Mouse (Mus musculus) heart, adult 9 months (tissue): ENCODE measurements around the gene Ergic1.

Experiments used
- DNase-seq, 2 experiments: peaks; one replicate each; pipeline ENCODE4 v3.0.0; 2022; ENCODE audit warnings: low spot score in 2 of 2

The Ergic1 gene

DNA sequence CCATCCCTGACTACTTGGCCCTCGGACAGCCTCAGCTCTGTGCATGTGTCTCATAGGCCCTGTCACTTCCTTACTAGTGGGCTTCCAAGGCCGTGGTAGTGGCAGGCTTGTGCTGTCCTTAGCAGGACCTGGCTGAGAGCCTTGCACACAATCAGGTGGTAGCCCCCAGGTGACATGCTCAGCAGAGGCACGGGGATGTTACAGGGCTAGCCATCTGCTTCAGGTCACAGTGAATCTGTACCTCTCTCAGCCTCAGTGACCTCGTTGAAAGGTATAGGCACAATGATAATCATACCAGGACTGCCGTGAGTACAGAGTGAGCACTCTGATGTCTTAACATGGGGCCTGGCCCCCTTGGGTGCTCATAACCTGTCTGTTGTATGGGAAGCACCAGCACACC, 13.4 kb downstream of the Ergic1 start:
- DNase-seq: no peak

DNA sequence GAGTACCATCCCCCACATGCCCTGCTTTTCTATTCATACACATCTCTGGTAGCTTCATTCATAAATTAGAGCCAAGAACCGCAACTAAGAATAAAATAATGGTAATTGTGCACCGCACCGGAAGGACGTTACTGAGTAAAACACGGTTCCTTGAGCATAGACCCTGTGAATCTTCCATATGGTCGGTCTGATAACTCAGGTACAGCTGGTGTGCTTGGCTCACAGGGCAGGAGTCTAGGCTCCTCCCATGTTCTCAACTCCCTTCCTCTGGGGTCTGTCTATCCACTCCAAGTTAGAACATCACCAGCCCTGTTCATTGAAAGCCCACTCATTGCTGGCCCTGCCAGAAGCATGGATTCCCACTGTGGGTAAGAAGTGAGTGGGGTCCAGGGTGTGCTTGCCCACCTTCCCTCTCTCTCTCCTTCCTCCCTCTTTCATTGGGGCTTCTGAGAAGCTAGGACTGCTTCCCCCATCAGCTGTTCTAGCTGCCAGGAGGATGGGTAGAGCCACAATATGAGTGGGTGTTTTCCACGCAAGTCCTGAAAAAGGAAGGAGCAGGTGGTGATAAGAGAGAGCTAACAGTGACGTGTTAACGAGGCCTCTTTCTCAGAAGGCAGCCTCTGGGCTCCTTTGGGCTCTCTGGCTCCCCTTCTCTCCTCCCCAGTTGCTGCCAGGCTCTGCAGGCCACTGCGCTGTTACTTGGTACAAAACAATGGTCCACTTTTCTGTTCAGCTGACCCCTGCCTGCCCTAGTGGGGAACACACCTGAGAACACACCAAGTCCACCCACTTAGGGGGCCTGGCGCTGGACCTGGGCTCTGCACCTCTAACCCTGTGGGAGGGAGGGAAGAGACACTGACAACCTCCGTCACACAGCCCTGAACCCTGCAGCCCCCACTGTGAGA, 14.7 kb downstream of the Ergic1 start:
- DNase-seq: no peak

DNA sequence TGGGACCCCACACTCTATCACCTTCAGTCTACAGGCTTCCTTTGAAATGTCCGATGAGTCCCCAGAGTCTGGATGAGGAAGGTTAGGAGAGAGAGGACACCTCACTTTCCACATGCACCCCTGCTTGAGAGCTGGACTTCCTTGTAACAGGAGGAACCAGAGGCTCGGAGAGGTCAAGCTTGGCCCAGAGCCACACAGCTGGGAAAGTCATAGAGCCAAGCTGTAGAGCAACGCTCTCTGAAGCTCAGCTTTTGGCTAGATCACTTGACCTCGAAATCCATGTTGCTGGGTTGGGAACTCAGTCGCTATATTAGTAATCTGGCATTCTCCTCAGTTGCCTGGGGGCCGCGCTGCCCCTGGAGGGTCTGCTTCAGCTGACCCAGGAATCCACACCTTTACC, 15.5 kb downstream of the Ergic1 start:
- DNase-seq: peak; percentile 82 to 86

DNA sequence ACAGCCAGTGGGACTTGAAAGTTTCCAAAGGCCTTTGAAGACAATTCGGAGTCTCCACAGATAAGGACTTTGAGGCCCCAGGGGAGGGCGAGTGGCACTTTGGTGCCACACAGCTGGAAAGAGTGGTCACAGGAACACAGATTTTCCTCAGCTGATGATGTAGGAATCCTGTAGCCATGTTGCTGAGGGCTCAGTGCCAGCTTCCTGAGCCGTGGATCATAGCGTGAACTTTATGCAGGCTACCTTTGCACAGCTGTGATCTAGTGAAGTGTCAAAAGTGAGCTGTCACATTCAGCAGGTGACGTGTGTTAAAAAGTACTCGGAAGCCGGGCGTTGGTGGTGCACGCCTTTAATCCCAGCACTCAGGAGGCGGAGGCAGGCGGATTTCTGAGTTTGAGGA, 16.0 kb downstream of the Ergic1 start:
- DNase-seq: no peak

DNA sequence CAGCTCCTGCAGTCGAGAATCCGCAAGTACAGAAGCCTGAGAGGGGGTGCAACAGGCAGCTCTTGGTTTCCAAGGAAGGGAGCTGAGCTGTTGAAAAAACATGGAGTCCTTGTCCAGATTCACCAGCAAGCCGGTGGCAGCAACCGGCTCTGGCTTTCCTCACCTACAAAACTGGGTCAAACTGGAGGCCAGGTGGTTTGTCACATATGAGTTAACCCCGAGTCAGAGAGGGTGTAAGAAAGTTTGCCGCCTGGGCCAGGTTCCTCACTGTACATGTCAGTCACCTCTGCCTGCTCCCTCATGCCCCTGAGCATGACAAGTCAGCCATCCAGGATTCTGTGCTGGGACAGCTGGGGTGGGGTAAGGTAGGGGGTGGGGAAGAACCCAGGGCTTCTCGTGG, 16.9 kb downstream of the Ergic1 start:
- DNase-seq: no peak

DNA sequence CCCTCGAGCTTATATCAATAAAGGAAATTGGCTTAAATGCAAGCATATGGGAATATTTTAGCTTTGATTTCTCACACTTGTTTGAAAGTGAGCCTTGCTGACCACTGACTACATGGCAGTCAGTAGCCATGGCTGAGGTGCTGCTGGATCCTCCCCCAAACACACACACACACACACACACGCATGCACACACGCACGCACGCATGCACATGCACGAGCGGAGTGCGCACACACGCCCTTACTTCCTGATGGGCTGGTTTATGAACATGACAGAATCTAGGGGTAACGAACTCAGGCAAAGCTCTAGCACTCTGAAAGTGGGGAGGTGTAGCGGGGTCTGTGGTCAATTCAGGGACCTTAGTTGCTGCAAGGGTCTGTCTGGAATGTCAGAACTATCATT, 17.5 kb downstream of the Ergic1 start:
- DNase-seq: no peak

DNA sequence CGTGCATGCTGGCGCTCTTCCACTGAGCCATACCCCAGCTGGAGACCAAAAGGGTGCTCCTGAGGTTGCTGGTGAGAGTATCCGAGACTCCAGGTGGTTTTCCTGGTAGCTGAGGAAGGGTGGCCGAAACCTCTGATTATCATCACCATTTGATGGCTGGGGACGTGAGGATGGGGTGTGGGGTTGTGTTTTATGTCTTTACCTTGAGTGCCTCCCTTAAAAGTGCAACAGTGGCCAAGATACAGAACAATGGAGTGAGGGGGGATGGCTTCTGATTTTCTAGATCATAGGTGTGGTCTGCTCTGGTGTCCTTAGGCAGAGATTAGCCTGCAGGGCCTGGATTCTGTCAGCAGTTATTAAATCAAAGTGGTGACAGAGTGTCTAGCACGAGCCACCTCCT, 18.1 kb downstream of the Ergic1 start:
- peak in 1 of 2 experiments; percentile 60 for DNase-seq

DNA sequence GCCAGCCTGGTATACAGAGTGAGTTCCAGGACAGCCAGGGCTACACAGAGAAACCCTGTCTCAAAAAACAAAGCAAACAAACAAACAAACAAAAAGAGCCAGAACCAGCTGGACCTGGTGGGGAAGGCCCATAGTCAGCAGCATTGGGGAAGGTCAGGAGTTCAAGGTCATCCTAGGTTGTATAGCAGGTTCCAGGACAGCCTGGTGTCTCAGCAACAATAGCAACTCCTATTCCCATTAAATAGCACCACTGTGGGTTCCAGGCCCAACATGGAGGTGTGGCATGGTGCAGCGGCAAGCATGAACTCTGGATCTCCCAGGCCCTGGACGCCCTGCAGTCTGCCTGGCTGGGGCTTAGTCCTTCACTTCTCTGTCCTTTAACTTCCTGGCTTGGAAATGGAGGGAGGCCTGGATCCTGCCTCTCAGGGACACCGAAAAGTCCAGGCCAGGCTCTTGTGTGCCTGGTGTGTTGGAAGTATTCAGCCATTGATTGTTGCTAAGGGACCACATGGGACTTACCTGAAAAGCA, 19.6 kb downstream of the Ergic1 start:
- no peak for DNase-seq

DNA sequence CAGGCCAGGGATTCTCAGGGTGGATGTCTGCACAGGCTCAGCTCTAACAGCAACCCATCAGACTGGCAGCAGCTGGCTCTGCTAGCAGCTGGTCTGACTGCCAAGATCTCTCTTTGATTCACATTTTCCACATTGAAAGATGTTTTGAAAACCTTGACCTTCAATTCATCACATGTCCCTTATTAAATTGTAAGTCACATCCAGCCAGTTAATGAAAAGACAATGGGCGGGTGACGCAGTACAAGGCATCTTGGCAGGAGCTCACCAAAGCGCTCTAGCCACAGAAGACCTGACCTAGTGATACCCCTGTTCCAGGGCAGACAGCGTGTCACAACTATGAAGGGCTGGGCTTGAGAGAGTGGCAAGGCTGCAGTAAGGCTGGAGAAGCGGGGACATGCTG, 21.0 kb downstream of the Ergic1 start:
- DNase-seq: peak; percentile 74 to 82

DNA sequence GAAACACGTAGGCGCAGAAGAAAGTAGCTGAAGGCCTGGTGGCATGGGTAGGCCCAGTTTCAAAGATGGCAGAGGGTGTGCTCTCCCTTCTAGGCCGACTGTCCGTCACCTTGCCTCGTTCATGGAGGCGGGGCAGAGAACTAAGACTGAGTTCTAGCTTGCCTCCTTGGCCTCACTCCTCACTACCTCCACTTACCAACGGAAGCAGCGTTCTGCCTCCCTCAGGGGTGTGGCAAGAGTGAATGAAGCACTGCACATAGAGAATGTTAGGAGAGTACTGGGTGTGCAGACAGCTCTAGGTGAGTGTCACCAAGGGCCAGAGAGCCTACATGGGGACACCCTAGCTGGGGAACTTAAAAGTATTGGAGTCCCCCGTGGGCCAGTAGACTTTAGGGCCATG, 21.8 kb downstream of the Ergic1 start:
- DNase-seq: no peak

DNA sequence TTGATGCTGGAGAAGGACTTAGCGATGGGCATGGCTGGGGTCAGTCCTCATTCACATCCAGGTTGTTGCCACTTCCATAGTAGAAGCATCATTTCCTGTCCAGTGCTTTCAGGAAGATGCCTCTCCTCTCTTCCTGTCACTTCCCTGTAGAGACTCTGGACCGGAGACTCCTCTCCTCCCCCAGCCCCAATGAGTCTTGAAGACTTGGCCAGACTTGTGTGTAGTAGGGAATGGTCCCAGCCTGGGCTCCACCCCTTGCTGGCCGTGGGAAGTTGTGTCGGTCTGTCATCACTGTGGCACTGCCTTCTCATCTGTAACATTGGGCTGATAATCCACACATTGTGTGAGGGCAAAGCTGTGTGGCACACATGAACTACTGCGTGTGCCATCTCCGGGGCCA, 22.3 kb downstream of the Ergic1 start:
- DNase-seq: peak; percentile 43 to 60

DNA sequence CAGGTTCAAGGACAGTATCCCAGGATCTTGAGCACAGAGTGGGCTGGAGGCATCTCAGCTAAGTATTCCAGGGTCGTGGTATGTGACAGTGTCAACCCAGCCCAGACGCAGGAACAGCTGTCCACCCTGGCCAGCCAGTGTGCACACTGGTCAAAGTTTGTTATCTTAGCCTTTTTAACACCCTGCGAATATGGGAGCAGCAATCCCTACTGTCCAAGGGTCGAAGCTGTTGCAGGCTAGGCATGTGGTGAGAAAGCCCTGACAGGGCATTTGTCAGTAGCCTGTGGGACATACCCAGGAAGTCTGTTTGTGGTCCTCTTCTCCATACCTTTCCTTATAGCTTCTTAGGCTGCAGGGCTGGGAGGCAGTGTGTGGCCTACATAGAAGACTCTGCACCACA, 22.8 kb downstream of the Ergic1 start:
- DNase-seq: peak in 1 of 2 experiments; percentile 60

DNA sequence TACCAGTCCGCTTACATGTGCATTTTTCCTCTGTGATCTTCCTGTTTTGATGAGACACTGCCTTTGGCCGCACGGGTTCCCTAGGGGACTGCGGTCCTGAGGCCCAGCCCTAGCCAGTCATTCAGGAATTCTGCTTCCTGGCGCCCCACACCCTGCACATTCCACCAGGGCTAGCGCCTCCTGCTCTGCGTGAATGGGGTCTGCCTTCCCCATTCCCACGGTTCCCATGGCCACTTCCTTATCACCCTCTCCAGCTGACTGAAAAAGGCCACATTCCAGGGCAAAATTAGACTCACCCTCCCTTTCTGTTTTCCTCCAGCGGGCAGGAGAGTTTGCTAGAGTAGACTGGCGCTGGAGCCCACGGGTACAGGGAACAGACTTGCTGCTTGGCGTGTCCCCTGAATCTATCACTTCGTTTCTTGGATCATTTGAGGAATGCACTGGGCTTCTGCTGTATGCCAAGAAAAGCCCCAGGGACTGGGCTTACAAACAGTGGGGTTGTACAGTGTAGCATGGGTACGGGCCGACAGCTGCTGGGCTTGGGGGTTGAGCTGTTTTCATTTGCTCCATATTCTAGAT, 23.4 kb downstream of the Ergic1 start:
- DNase-seq: peak; percentile 94 to 96

DNA sequence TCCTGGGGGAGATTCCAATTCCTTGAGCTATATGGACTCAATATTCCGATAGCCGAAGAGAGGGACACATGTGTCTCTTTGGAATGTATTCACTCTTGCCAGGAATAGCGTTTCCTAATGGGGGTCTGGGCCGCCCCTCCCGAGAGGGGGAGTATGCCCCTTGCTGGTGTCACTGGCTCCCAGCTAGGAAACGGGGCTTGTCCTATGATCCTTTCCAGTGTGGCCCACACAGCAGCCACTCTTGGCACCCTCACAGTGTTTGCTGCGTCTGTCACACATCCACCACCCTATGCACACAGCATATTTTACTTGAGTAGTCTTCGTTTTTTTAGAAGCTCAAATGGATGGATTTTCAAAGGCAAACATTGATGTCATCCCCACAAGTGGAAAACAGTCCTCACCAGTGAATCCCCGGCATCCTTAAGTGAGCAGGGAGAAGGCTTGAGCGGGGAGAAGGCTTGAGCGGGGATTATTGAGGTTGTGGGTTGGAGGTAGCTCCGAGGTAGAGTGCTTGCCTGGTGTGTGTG, 26.7 kb downstream of the Ergic1 start:
- DNase-seq: no peak

DNA sequence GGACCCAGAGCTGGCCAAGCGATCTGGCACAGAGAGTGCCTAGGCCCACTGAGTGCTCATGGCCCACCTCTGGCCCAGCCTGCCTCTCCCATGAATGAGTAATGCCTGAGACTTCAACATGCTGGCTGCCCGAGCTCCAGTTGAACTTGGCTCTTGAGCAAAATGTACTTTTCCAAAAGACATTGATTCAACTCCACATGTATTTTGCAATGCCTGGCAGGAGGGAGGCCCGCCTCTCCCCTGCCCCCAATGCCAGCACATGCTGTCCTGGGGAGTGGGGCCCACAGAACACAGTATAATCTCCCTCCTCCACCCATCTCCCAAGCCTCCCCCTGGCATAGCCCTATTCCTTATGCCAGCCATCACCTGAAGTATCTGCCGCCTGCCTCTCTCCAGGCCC, 31.2 kb downstream of the Ergic1 start:
- DNase-seq: peak; percentile 74 to 82

DNA sequence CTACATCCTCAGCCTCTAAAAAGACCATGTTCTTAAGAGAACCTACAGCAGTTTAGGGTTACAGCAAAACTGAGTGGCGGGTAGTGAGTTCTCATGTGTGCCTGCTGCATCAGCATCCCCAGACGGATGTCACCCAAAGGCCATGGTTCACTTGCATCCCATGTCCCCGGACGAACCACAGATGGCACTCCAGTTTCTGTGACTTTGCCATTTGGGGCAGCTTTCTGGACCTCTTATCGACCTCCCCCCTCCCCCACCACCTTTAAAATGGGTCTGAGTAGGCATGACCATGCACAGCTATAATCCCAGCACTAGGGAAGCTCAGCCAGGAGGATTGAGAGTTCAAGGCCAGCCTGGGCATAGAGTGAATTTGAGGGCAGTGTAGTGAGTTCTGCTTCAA, 31.9 kb downstream of the Ergic1 start:
- DNase-seq: no peak

DNA sequence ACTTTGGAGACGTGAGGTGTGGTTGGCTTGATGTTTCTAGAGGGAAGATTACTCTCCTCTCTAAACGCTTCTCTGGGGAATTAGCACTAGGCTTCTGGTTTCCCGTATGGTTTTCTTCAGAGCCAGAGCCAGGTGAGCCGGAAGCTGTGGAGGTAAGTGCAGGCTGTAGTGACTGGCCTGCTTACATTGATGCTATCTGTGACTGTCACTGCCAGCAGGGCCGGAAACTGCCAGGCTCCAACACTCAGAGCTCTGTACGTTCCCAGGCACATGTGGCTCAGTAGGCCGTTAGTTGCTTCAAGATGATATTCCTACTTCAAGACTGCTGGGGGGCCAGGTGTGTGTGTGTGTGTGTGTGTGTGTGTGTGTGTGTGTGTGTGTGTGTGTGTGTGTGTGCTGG, 32.9 kb downstream of the Ergic1 start:
- DNase-seq: no peak

DNA sequence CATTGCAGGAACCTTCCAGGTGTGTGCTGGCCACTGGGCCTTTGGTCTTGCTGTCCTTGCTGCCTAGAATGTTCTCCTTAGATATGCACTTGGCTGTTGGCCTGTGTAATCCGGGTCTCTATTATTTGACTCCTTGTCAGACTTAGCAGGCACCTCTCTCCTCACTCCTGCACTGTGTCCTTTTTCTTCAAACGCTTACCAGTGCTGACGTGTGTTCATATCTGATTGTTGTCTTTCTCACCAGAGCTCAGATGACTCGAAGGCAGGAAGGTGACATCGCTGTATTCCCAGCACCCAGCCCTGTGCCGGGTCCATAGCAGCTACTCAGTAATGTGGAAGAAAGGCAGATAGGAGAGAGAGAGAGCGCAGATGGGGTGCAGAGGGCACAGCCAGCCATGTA, 33.7 kb downstream of the Ergic1 start:
- no peak for DNase-seq

DNA sequence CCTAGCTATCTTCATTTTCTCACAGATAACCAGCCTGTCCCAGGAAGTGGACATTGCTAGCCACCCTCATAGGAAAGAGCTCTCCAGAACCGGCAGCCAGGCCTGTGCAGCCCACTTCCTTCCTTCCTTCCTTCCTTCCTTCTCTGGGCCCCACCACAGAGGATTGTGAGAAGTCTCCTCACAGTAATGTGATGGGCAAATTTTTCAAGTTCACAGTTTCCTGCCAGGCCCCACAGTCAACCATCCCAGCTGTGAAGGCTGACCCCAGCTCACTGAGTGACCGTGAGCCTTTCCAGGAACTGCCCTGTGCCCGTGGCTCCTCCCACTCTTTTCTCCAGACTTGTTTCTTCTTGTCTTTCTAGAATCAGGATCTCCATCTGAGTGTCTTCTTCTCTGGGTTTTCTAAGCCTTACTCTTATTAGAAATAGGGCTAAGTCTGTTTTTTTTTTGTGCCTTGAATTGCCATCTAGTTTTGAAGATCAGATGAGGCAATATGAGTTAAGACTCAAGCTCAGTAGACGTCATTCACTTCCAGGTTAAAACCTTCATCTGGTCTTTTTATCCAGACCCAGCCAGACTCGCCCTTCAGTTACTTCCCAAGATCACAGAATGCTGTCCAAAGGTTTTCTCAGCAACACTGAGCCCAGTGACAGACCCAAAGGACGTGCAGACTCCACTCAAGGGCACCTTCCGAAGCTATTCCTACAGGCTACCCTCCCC, 34.3 kb downstream of the Ergic1 start:
- peak; percentile 37 to 52 for DNase-seq

DNA sequence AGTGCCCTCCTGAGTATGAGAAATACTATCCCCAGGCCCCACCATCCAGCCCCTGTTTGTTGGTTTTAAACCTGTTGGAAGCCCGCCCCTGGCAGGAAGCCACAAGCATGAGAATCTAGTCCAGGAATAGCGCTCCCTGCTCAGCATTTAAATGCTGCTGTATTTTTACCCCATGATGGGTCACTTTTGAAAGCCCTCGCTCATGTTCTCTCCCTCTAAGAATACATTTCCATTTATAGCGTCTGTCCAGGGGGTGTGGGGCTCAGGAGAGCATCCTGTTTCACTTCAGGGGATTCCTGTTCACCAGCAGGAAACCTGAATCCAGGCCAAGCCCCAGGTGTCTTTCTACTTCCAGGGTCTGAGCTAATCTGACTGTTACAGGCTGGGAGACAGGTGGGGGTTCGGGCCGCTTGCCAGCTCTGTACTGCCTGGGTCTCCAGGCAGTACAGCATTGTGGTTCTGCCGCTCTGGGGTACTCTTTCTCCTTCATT, 34.9 kb downstream of the Ergic1 start:
- peak; percentile 89 to 94 for DNase-seq

DNA sequence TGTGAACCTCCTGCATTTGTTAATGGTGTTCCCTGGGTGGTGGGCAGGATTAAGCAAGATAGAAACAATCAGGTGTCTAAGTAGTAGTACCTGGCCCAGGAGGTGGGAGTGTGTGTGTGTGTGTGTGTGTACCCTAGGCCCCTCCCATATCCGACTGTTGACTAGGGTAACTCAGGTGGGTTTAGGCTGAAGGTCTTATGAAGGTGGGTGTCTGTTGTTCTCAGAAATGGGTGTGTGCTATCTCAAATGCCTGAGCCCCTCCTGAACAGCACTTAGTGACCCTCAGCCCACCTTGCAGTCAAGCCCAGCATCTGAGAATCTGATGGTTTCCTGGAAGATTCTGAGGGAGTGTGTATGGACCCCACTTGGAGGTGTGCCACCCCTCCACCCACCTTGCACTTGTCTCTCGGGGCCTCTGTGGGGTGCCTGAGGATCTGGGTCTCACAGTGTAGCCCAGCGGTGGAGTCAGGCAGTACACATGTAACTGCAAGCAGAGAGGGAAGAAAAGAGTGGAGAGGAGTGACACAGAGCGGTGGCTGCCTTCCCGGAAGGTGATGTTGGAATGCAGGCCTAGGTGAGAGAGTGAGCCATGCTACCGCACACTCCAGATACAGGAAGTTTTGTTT, 35.7 kb downstream of the Ergic1 start:
- no peak for DNase-seq

DNA sequence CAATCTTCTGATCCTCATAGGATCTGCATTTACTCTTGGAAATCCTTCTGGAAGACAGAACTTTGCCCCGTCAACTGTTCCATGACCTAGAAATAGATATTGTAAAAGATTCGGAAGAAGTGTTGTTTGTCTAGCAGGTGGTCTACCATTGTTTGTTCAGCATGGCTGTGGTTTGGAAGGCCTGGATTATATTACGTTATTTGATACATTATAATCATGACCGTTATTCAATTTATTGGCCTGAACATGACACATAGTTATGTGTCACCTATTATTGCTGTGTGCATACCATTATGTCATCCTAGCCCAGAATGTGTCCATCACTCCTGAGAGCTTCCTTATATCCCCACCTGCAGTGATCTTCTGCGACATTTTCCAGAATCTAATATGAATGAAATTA, 37.6 kb downstream of the Ergic1 start:
- DNase-seq: no peak
